13 mouse cellular contexts compared by ENCODE assay signal in genomic region chr9:121881301-121881700, GRCm38 (mm10). TPM values are rescaled to one million over a fixed set of nuclear protein-coding genes. Genes with fewer than 3 reads are reported as not detected.
A peak's percentile ranks its signal among the peaks of the same experiment; 100 is the strongest.
DNase-seq lines count a peak whose midpoint lies in the region; ATAC-seq lines count a peak whose summit lies in the region.
"Had no signal": no experiment of that assay in that cellular context is flagged by ENCODE, and none has a peak within 500 bp of the region (broad histone marks: within the 10 kb centered on the region; RNA-seq: fewer than 3 reads in every experiment).

No protein-coding gene starts in this region.

- no peaks in the 10 kb centered on the region for H3K27me3 ChIP-seq in forebrain, embryonic 14.5 days (replicated peaks; ENCODE audit: control insufficient read depth, insufficient read depth, low read length)
- no peaks in the 10 kb centered on the region for H3K27me3 ChIP-seq in forebrain, embryonic 15.5 days

- DNase-seq in forebrain, embryonic 14.5 days (ENCODE audit: low spot score): no peak
- DNase-seq in left cerebral cortex, postnatal 14 days (ENCODE audit: low spot score in 2 of 2): peak; percentile 52 to 74
- no peak for DNase-seq in left cerebral cortex, adult 11 months (ENCODE audit: low spot score)
- DNase-seq in B cell, adult 2 months: peak; percentile 24
- DNase-seq in lung, postnatal 10 days: peak; percentile 54
- no peak for DNase-seq in retina, embryonic 14.5 days (ENCODE audit: low spot score)
- DNase-seq in yolk sac, embryonic 10.5 days (ENCODE audit: low spot score): no peak

- H3K4me3 ChIP-seq in forebrain, embryonic 14.5 days (ENCODE audit: low read depth, low read length): no peak overlapping the region
- H3K4me3 ChIP-seq in forebrain, embryonic 15.5 days: no peak overlapping the region
- H3K4me3 ChIP-seq: forebrain, embryonic 10.5 days; heart, embryonic 10.5 days; neural tube, embryonic 13.5 days had no signal

- no peak for ATAC-seq in forebrain, embryonic 14.5 days
- no peak for ATAC-seq in forebrain, embryonic 15.5 days (replicated peaks)
- ATAC-seq: intestine, postnatal 0 days had no signal

- no peaks in the 10 kb centered on the region for H3K9me3 ChIP-seq in forebrain, embryonic 14.5 days (replicated peaks; ENCODE audit: control insufficient read depth, low read length)
- H3K9me3 ChIP-seq in forebrain, embryonic 15.5 days: no peaks in the 10 kb centered on the region
- H3K9me3 ChIP-seq: forebrain, embryonic 10.5 days; heart, embryonic 10.5 days; neural tube, embryonic 13.5 days had no signal

- H3K27ac ChIP-seq in forebrain, embryonic 14.5 days (ENCODE audit: low read depth, low read length): no peak overlapping the region
- no peak overlapping the region for H3K27ac ChIP-seq in forebrain, embryonic 15.5 days (replicated peaks)
- H3K27ac ChIP-seq: forebrain, embryonic 10.5 days; neural tube, embryonic 13.5 days had no signal

- H3K4me1 ChIP-seq in forebrain, embryonic 14.5 days (ENCODE audit: control insufficient read depth, insufficient read depth, low read length): no peaks in the 10 kb centered on the region
- H3K4me1 ChIP-seq in forebrain, embryonic 15.5 days: no peaks in the 10 kb centered on the region

- 0 out of 2 replicates have a peak overlapping the region, but pooled peaks have one; percentile 24 for H3K4me2 ChIP-seq in forebrain, embryonic 14.5 days (ENCODE audit: low read length)
- no peak overlapping the region for H3K4me2 ChIP-seq in forebrain, embryonic 15.5 days (replicated peaks)

- intact Hi-C loops in left cerebral cortex, postnatal 14 days (cut with DNase I): loop anchor here (5.0 kb wide), 1 partner anchor 106 kb away; no protein-coding TSS in a partner anchor

- 81% methylated on average over 6 of the region's 6 CpGs for WGBS in forebrain, embryonic 14.5 days
- 80% methylated on average over 6 of the region's 6 CpGs for WGBS in forebrain, embryonic 15.5 days

- H3K36me3 ChIP-seq in forebrain, embryonic 14.5 days (ENCODE audit: control insufficient read depth, insufficient read depth, low read length): no peaks in the 10 kb centered on the region
- H3K36me3 ChIP-seq in forebrain, embryonic 15.5 days: no peaks in the 10 kb centered on the region
- H3K36me3 ChIP-seq: forebrain, embryonic 10.5 days; heart, embryonic 10.5 days; neural tube, embryonic 13.5 days had no signal

- no peak overlapping the region for H3K9ac ChIP-seq in forebrain, embryonic 14.5 days (ENCODE audit: low read length)
- H3K9ac ChIP-seq in forebrain, embryonic 15.5 days (replicated peaks): no peak overlapping the region
- H3K9ac ChIP-seq: neural tube, embryonic 13.5 days had no signal

RNA-seq across cellular contexts. Expression of gene Ackr2, which starts 16.9 kb away (rescaled TPM):
- polyA plus RNA-seq in forebrain, embryonic 14.5 days (2014; fragmentation: Nextera tagmentation; extraction: Ambion mirVana): 2.0 and 2.1 TPM in 2 replicates
- 1.9 and 2.7 TPM in 2 replicates for polyA plus RNA-seq in forebrain, embryonic 15.5 days (2015; fragmentation: Nextera tagmentation; extraction: Ambion mirVana)
- 1 to 10 TPM; 5.2 to 7.8 TPM for total RNA-seq in left cerebral cortex, postnatal 14 days (2021)

RNA-seq across cellular contexts. Expression of gene Higd1a, which starts 23.1 kb away (rescaled TPM):
- polyA plus RNA-seq in forebrain, embryonic 14.5 days (2014; fragmentation: Nextera tagmentation; extraction: Ambion mirVana): 114 and 151 TPM in 2 replicates
- polyA plus RNA-seq in forebrain, embryonic 15.5 days (2015; fragmentation: Nextera tagmentation; extraction: Ambion mirVana): 124 and 129 TPM in 2 replicates
- total RNA-seq in left cerebral cortex, postnatal 14 days (2021): 100 to 1,000 TPM in 1 of 2 experiments, 10 to 100 TPM in 1; 99.1 to 108 TPM

RNA-seq across cellular contexts. Expression of gene Cyp8b1, which starts 34.8 kb away (rescaled TPM):
- polyA plus RNA-seq in forebrain, embryonic 14.5 days (2014; fragmentation: Nextera tagmentation; extraction: Ambion mirVana): not detected in 2 replicates
- 0.15 TPM in 1 of 2 replicates, not detected in the other for polyA plus RNA-seq in forebrain, embryonic 15.5 days (2015; fragmentation: Nextera tagmentation; extraction: Ambion mirVana)
- not detected for total RNA-seq in left cerebral cortex, postnatal 14 days (2021)
- total RNA-seq: left cerebral cortex, postnatal 25 days had no signal
- polyA plus RNA-seq: forebrain, embryonic 10.5 days; heart, embryonic 10.5 days; neural tube, embryonic 13.5 days had no signal

RNA-seq across cellular contexts. Expression of gene Ccdc13, which starts 42.0 kb away (rescaled TPM):
- 2.7 and 3.0 TPM in 2 replicates for polyA plus RNA-seq in forebrain, embryonic 14.5 days (2014; fragmentation: Nextera tagmentation; extraction: Ambion mirVana)
- polyA plus RNA-seq in forebrain, embryonic 15.5 days (2015; fragmentation: Nextera tagmentation; extraction: Ambion mirVana): 1.9 and 3.0 TPM in 2 replicates
- 1 to 10 TPM; 9.1 to 9.3 TPM for total RNA-seq in left cerebral cortex, postnatal 14 days (2021)

Comparison
In these comparisons a context has a peak if more than half of its experiments do, and no peak if none do; other contexts are left out.
1. DNase-seq: peak in left cerebral cortex, postnatal 14 days (2 of 2), B cell, adult 2 months (2 of 2) and lung, postnatal 10 days (single experiment); none in forebrain, embryonic 14.5 days (single experiment), left cerebral cortex, adult 11 months (single experiment), retina, embryonic 14.5 days (single experiment) and yolk sac, embryonic 10.5 days (single experiment).